Comparison of ENCODE assay signal across 31 mouse cellular contexts in the genomic region with DNA sequence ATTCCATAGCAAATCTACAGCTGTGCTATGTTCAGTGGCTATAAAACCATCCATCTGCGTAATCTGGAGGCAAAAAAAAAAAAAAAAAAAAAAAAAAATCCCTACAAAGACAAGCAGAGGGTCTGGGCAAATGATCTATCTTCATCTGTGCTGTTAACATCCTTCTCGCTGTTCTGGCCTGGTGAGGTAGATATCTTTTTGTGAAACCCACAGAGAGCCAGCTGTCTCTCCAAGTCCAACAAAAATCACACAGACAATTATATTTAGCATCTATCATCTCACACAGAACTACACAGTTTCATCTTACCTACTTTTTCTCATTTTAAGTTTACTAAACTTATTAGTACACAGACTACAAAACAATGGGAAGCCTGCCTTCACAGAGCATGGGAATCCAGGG.
"Had no signal": no experiment of that assay in that cellular context is flagged by ENCODE, and none has a peak within 500 bp of the region (broad histone marks: within the 10 kb centered on the region; RNA-seq: fewer than 3 reads in every experiment).

No protein-coding gene starts in this region.

- H3K27ac ChIP-seq: heart, embryonic 13.5 days; heart, embryonic 15.5 days; hindbrain, embryonic 10.5 days; hindbrain, embryonic 12.5 days; hindbrain, embryonic 13.5 days; hindbrain, embryonic 14.5 days; hindbrain, embryonic 15.5 days; hindbrain, postnatal 0 days; intestine, embryonic 15.5 days; kidney, embryonic 15.5 days; kidney, postnatal 0 days had no signal

- H3K4me3 ChIP-seq: heart, embryonic 12.5 days; heart, embryonic 13.5 days; heart, embryonic 15.5 days; hindbrain, embryonic 10.5 days; hindbrain, embryonic 12.5 days; hindbrain, embryonic 13.5 days; hindbrain, embryonic 15.5 days; intestine, embryonic 15.5 days; kidney, embryonic 15.5 days; layer of hippocampus, adult 2 months had no signal

- ATAC-seq: inflammation-experienced regulatory T-cells, adult 6 months; intestine, embryonic 15.5 days; intestine, embryonic 16.5 days; intestine, postnatal 0 days had no signal

- DNase-seq: heart, postnatal 10 days; heart, postnatal 14 days; heart, postnatal 36 days; heart, postnatal 4 days; kidney, adult 11 months; kidney, adult 18-20 months; kidney, adult 2 months; kidney, adult 8-10 months; kidney, adult 9 months; kidney, postnatal 10 days; kidney, postnatal 14 days; kidney, postnatal 25 days; kidney, postnatal 36 days; kidney, postnatal 4 days; layer of hippocampus, adult 9-11 months had no signal
